Mouse (Mus musculus) embryo, embryonic 10 days (tissue): ENCODE measurements at regions not wholly inside any gene's neighbourhood (a gene's known extent, or its start where the extent isn't known, plus 50 kb on each side); places are given as distances from the start of the nearest gene placed in this dataset.

Source experiments
- DNase-seq: peaks from one replicate; pipeline ENCODE4 v3.0.0-alpha.2; 2015; ENCODE audit warnings: low spot score

- DNase-seq = no peak
These were observed 386.9 kb upstream of the Castor2 start for GRCm38 (mm10) chr5:133712652-133713051.

DNA sequence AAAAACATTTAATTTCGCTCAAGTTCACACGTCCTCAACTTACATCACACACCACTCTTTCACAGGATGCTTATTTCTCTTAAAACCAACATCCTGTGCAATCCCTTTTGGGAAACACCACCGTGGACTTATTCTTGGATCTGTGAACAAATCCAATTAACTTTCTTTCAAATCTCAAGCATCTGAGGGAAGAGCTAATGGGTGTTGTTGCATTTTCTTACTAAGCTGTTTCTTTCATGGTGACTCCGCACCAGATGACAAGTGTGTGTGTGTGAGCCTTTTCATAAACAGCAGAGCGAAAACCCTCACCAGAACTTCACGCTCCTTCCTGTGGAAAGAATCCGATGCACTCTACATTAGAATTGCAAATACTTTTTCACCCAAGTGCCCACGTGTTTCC is 390.6 kb upstream of the Castor2 start:
- no peak for DNase-seq

DNA sequence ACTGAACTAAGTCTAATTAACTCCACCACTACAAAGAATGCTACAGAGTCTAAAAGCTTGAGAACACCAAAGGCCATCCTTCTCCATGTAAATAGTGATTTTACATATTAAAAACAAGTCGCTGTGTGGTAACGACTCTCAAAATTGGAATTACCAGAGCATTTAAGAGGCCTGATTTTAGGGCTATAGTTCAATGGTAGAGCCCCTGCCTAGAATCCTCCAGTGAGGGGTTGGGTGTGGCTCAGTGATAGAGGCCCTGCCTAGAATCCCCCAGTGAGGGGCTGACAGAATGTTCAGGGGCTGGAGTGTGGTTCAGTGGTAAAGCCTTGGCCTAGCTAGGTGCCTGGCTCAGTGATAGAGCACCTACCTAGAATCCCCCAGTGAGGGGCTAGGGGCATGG is 413.3 kb upstream of the Castor2 start:
- no peak for DNase-seq

DNA sequence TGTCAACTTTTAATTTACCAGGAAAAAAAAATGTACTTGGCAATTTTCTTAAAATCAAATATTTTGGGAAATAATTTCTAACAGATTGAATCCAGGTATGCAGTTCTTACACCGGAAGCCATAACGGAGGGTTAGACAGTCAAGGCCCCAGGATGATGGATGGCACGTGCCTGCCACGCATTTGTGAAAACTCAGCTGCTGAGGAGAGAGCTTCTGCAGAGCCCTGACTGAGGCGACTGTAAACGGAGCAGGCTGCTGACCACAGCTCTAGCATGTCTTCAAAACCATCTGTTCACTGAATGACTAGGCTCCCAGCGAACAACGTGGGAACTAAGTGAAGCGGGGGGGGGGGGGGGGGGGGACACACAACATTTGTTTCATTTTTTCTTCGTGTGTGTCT is 416.5 kb upstream of the Castor2 start:
- peak; percentile 53 for DNase-seq

DNA sequence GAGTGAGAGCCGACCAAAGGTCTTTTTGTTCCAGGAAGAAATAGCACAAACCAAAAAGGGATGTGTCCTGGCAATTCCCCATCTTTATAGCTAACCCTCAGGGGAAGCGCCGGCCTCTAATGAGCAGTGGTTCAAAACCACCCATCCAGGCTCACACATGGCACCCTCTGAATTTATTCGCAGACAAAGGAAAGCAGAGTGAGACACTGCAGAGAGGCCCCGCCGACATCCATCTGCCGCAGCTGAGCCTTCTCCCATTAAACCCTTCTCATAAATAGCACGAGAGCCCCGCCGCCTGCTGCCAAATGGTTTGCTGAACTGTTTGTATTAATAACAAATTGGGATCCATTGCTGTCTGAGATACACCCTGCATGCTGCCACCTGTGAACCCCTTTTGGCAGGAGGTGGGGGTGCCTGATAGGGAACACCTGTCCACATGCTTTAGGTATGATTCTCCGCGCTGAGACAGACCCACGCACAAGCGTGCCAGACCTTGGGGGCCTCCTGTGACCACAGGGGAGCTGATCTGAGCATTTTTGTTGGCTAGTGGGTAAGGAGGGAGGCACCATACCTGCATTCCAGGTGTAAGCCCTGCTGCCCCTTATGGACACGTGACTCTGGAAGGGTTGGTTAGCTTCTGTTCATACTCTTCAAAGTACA is 422.6 kb upstream of the Castor2 start:
- DNase-seq = no peak

- DNase-seq = no peak
These were observed 423.9 kb upstream of the Castor2 start for GRCm38 (mm10) chr5:133675636-133676035.

- peak; percentile 56 for DNase-seq
These were observed 433.0 kb upstream of the Castor2 start for GRCm38 (mm10) chr5:133666473-133666872.

- no peak for DNase-seq
These were observed 436.8 kb upstream of the Castor2 start for GRCm38 (mm10) chr5:133662474-133663256.

DNA sequence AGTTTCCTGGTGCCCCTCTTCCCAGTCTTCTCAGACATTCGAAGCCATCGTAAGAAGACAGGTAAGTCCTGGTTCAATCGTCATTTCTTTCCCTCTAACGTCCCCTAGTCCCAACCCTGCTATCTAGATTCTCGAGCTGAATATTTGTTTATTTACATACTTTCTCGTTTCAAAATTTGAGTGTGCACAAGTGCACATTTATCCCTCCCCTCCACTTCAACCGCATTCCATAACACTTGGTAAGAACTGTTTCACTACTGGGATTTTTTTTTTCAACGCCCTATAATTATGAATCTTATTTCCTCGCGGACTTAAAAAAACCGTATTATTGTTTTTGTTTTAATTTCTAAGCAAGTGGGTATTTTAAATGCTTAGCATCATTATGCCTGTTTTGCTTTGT is 439.2 kb upstream of the Castor2 start:
- DNase-seq = no peak

DNA sequence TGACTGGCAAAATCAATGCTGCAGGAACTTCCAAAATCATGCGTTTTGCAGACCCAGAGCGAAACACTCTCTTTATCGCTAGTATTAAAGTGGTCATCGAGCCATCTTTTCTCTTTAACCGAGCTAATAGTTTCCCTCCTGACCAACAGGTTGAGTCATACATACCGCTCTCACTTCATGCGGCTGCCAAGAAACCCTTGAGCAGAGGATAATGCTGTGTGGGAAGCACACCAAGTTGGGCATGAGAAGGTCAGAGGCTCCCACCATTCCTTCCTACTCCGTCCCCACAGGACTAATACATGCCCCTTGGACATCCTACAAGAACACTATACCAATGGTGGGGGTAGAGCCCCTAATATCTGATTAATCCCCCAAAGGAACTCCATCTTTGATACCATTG is 442.7 kb upstream of the Castor2 start:
- no peak for DNase-seq

DNA sequence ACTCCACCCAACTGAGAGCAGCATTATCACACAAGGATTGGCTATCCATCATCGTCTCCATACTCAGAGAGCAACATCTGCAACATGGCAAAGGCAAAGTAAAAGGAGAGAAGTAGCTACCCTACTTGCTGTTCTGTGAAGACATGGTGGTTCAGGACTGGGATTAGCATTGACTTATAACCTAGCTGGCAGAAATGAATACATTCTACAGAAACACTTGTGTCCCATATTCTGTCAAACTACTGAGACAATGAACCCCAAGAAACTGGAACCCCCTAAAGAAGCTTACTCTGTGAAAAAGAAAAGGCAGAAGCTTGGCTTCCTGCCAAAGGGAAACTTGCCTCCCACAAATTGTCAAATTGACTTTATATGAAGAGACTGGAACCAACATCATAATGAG is 446.1 kb upstream of the Castor2 start:
- DNase-seq = no peak

- no peak for DNase-seq
These were observed 449.3 kb upstream of the Castor2 start for GRCm38 (mm10) chr5:133650246-133650645.

- DNase-seq = no peak
These were observed 453.8 kb upstream of the Castor2 start for GRCm38 (mm10) chr5:133645696-133646195.

GRCm38 (mm10) chr5:133643326-133643725 is 456.2 kb upstream of the Castor2 start:
- DNase-seq = no peak

DNA sequence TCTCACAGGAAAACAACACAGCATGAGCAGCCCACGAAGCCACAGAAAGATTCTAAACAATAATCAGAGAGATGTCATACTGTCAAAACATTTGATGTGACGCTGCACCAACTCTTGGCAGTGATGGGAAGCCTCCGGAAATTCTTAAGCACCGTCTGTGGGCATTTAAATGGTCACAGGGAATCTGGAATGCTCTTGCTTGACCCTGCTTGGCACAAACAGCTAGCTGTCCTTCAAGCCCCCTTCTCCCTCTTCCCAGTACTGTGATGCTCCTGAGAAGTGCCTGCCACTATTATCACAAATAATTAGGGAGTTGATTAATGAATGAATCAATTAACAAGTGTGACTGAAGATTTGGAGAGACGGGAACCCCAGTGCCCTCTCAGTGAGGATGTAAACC is 465.0 kb upstream of the Castor2 start:
- DNase-seq = no peak

GRCm38 (mm10) chr5:133631812-133632211 is 467.7 kb upstream of the Castor2 start:
- DNase-seq = no peak

DNA sequence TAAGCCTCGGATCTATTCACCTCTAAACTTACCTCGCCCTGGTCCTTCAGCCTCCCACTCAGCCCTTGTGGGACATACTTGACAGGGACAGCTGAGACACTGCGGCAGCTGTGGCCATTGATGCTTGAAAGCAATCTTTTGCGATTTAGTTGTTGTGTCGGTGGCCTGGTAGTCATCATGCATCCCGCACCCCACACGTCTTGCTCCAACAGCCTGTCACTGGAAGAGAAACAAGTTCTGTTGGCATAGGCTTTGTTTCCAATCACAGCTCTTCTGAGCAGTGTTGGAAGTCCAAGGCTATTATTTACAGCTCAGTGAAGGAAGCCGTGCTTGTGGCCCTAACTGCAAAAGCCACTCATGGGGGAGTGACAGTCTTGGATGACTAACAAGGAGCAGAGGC is 480.2 kb upstream of the Castor2 start:
- no peak for DNase-seq

- DNase-seq = no peak
These were observed 498.2 kb upstream of the Castor2 start for GRCm38 (mm10) chr5:133601241-133601739.

GRCm38 (mm10) chr5:133600630-133601029 is 498.9 kb upstream of the Castor2 start:
- peak; percentile 20 for DNase-seq

GRCm38 (mm10) chr5:133598105-133598504 is 501.4 kb upstream of the Castor2 start:
- DNase-seq = no peak

DNA sequence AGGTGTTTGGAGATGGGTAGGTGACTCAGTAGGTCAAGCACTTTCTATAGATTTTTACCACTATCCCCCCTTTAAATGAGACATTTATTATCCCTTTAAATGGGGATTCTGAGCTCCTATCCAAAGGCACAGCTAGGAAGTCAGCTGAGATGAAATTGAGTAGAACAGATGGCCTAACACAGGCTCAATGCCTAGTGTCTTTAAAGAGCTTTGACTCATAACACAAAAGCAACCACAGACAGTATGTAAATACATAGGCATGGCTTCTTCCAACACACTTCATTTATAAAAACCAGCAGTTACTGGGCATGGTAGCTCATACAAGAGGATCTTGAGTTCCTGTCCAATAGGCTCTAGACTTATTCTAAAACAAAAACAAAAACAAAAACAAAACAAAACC is 513.0 kb upstream of the Castor2 start:
- DNase-seq = no peak

DNA sequence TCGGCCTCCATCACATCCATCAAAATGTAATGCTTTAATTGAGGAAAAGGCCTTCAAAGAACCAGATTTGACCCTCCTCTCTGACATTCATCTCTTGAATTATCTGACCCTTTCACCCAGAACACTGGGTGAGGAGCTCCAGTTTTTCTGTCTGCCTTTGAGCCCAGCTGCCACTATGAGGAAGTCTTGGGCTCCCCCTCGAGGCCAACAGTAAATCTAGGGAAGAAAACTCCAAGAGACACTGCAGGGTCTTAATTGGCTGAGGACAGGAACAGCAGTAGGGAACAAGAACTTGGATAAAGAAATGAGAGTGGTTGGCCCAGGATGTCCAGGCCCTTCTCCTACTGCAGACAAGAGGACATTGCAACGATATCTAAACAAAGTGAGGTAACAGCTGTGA is 514.3 kb upstream of the Castor2 start:
- DNase-seq = peak; percentile 78

GRCm38 (mm10) chr5:133576595-133576994 is 522.9 kb upstream of the Castor2 start:
- no peak for DNase-seq
